ENCODE assay signal across 15 mouse cellular contexts in genomic region chr15:92622323-92622722, GRCm38 (mm10).
DNase-seq lines count a peak whose midpoint lies in the region; ATAC-seq and TF ChIP-seq lines count a peak whose summit lies in the region.
"Had no signal": no experiment of that assay in that cellular context is flagged by ENCODE, and none has a peak within 500 bp of the region (broad histone marks: within the 10 kb centered on the region; RNA-seq: fewer than 3 reads in every experiment).

No protein-coding gene starts in this region.

- 52% methylated on average over 5 of the region's 5 CpGs for WGBS in forebrain, embryonic 16.5 days
- 86% methylated on average over 5 of the region's 5 CpGs for WGBS in forebrain, embryonic 10.5 days
- WGBS in hindbrain, postnatal 0 days = 61% methylated on average over 5 of the region's 5 CpGs
- WGBS in hindbrain, embryonic 12.5 days = 58% methylated on average over 5 of the region's 5 CpGs
- WGBS in midbrain, embryonic 11.5 days = 85% methylated on average over 5 of the region's 5 CpGs
- WGBS in midbrain, embryonic 10.5 days = 86% methylated on average over 5 of the region's 5 CpGs

- peak overlapping the region; percentile 71 for H3K27ac ChIP-seq in forebrain, embryonic 16.5 days (ENCODE audit: low read length)
- no peak overlapping the region for H3K27ac ChIP-seq in forebrain, embryonic 10.5 days
- peak overlapping the region; percentile 42; the same call in 1 of the 2 replicates for H3K27ac ChIP-seq in hindbrain, postnatal 0 days
- no peak overlapping the region for H3K27ac ChIP-seq in hindbrain, embryonic 12.5 days
- H3K27ac ChIP-seq in midbrain, embryonic 11.5 days (ENCODE audit: low read depth, low read length) = no peak overlapping the region
- no peak overlapping the region for H3K27ac ChIP-seq in midbrain, embryonic 10.5 days (replicated peaks)
- H3K27ac ChIP-seq: kidney, postnatal 0 days; limb, embryonic 12.5 days; macrophage had no signal

- peak overlapping the region; percentile 13; the same call in 1 of the 2 replicates for H3K4me2 ChIP-seq in forebrain, embryonic 16.5 days (ENCODE audit: low read length)
- no peak overlapping the region for H3K4me2 ChIP-seq in hindbrain, postnatal 0 days (ENCODE audit: low read depth, low read length)
- H3K4me2 ChIP-seq in hindbrain, embryonic 12.5 days (replicated peaks) = no peak overlapping the region
- H3K4me2 ChIP-seq in midbrain, embryonic 11.5 days = no peak overlapping the region
- H3K4me2 ChIP-seq: limb, embryonic 12.5 days; liver, embryonic 11.5 days had no signal

- DNase-seq in forebrain, embryonic 10.5 days (ENCODE audit: extremely low spot score, low spot score) = no peak
- no peak for DNase-seq in hindbrain, postnatal 0 days (ENCODE audit: low spot score)
- peak; percentile 75 for DNase-seq in midbrain, embryonic 11.5 days (ENCODE audit: low spot score, missing footprints)
- no peak for DNase-seq in midbrain, embryonic 10.5 days (ENCODE audit: low spot score)
- DNase-seq: adrenal gland, postnatal 25 days; gastrocnemius, postnatal 36 days; kidney, adult 2 months; liver, postnatal 0 days had no signal

- no peaks in the 10 kb centered on the region for H3K27me3 ChIP-seq in forebrain, embryonic 16.5 days (replicated peaks; ENCODE audit: control insufficient read depth, insufficient read depth, low read length)
- H3K27me3 ChIP-seq in forebrain, embryonic 10.5 days (ENCODE audit: poor library complexity, severe bottlenecking) = no peaks in the 10 kb centered on the region
- no peaks in the 10 kb centered on the region for H3K27me3 ChIP-seq in hindbrain, postnatal 0 days (ENCODE audit: insufficient read depth, low read length)
- H3K27me3 ChIP-seq in hindbrain, embryonic 12.5 days = no peaks in the 10 kb centered on the region
- no peaks in the 10 kb centered on the region for H3K27me3 ChIP-seq in midbrain, embryonic 11.5 days (ENCODE audit: control insufficient read depth, insufficient read depth, low read length)
- no peaks in the 10 kb centered on the region for H3K27me3 ChIP-seq in midbrain, embryonic 10.5 days (ENCODE audit: low read depth, poor library complexity, severe bottlenecking)
- H3K27me3 ChIP-seq: limb, embryonic 12.5 days had no signal

- H3K9me3 ChIP-seq in forebrain, embryonic 16.5 days (ENCODE audit: control insufficient read depth, low read length) = no peaks in the 10 kb centered on the region
- H3K9me3 ChIP-seq in forebrain, embryonic 10.5 days = no peaks in the 10 kb centered on the region; the same call in 1 of the 2 replicates
- no peaks in the 10 kb centered on the region for H3K9me3 ChIP-seq in hindbrain, postnatal 0 days (ENCODE audit: low read length)
- no peaks in the 10 kb centered on the region for H3K9me3 ChIP-seq in hindbrain, embryonic 12.5 days (replicated peaks)
- H3K9me3 ChIP-seq in midbrain, embryonic 11.5 days (ENCODE audit: control insufficient read depth, low read length) = no peaks in the 10 kb centered on the region
- no peaks in the 10 kb centered on the region for H3K9me3 ChIP-seq in midbrain, embryonic 10.5 days (replicated peaks)
- H3K9me3 ChIP-seq: limb, embryonic 12.5 days had no signal

- no peak overlapping the region for H3K4me3 ChIP-seq in forebrain, embryonic 16.5 days (replicated peaks; ENCODE audit: low read length)
- no peak overlapping the region for H3K4me3 ChIP-seq in forebrain, embryonic 10.5 days
- H3K4me3 ChIP-seq in hindbrain, postnatal 0 days (ENCODE audit: low read length) = no peak overlapping the region
- H3K4me3 ChIP-seq in hindbrain, embryonic 12.5 days = no peak overlapping the region
- no peak overlapping the region for H3K4me3 ChIP-seq in midbrain, embryonic 11.5 days (ENCODE audit: low read depth, low read length)
- H3K4me3 ChIP-seq in midbrain, embryonic 10.5 days = no peak overlapping the region
- H3K4me3 ChIP-seq: limb, embryonic 12.5 days had no signal

- ATAC-seq in forebrain, embryonic 16.5 days = no peak
- no peak for ATAC-seq in hindbrain, postnatal 0 days
- no peak for ATAC-seq in hindbrain, embryonic 12.5 days (ENCODE audit: low FRiP score)
- no peak for ATAC-seq in midbrain, embryonic 11.5 days (ENCODE audit: low FRiP score)
- ATAC-seq in cerebellum, adult (ENCODE audit: insufficient number of reproducible peaks, low FRiP score, low TSS enrichment) = no peak
- ATAC-seq: liver, postnatal 0 days had no signal

- H3K36me3 ChIP-seq in forebrain, embryonic 16.5 days (ENCODE audit: control insufficient read depth, insufficient read depth) = no peaks in the 10 kb centered on the region
- H3K36me3 ChIP-seq in forebrain, embryonic 10.5 days (replicated peaks) = no peaks in the 10 kb centered on the region
- no peaks in the 10 kb centered on the region for H3K36me3 ChIP-seq in hindbrain, postnatal 0 days (ENCODE audit: insufficient read depth, low read length)
- H3K36me3 ChIP-seq in hindbrain, embryonic 12.5 days = no peaks in the 10 kb centered on the region
- no peaks in the 10 kb centered on the region for H3K36me3 ChIP-seq in midbrain, embryonic 11.5 days (ENCODE audit: control insufficient read depth, insufficient read depth, low read length)
- H3K36me3 ChIP-seq in midbrain, embryonic 10.5 days = no peaks in the 10 kb centered on the region
- H3K36me3 ChIP-seq: limb, embryonic 12.5 days had no signal

- H3K9ac ChIP-seq in forebrain, embryonic 16.5 days (replicated peaks; ENCODE audit: low read depth, low read length) = no peak overlapping the region
- H3K9ac ChIP-seq in hindbrain, postnatal 0 days (replicated peaks; ENCODE audit: low read length) = no peak overlapping the region
- H3K9ac ChIP-seq in hindbrain, embryonic 12.5 days = no peak overlapping the region
- H3K9ac ChIP-seq in midbrain, embryonic 11.5 days (ENCODE audit: low read length) = no peak overlapping the region
- H3K9ac ChIP-seq: limb, embryonic 12.5 days; liver, postnatal 0 days had no signal

- H3K4me1 ChIP-seq in forebrain, embryonic 16.5 days (replicated peaks; ENCODE audit: control insufficient read depth, insufficient read depth, low read length) = peaks cover 21% of the 10 kb centered on the region
- H3K4me1 ChIP-seq in forebrain, embryonic 10.5 days = no peaks in the 10 kb centered on the region
- no peaks in the 10 kb centered on the region; the same call in 1 of the 2 replicates for H3K4me1 ChIP-seq in hindbrain, postnatal 0 days (ENCODE audit: insufficient read depth, low read length)
- peaks cover 6% of the 10 kb centered on the region for H3K4me1 ChIP-seq in hindbrain, embryonic 12.5 days
- H3K4me1 ChIP-seq in midbrain, embryonic 11.5 days (ENCODE audit: control insufficient read depth, insufficient read depth, low read length) = no peaks in the 10 kb centered on the region
- H3K4me1 ChIP-seq in midbrain, embryonic 10.5 days = no peaks in the 10 kb centered on the region

- no peak for TF ChIP-seq CTCF in hindbrain, postnatal 0 days (IDR thresholded peaks at IDR 0.05; ENCODE audit: low read depth)

Comparison
In these comparisons a context has a peak if more than half of its experiments do, and no peak if none do; other contexts are left out.
1. H3K27ac ChIP-seq: peak in forebrain, embryonic 16.5 days (single experiment) and hindbrain, postnatal 0 days (single experiment); none in forebrain, embryonic 10.5 days (single experiment), hindbrain, embryonic 12.5 days (single experiment), midbrain, embryonic 11.5 days (single experiment) and midbrain, embryonic 10.5 days (single experiment).